Mouse (Mus musculus) common myeloid progenitor, adult 5-6 weeks (primary cell): ENCODE results near the gene Arhgap17. TPM values are rescaled to one million over a fixed set of nuclear protein-coding genes. Genes with fewer than 3 reads are reported as not detected.

Experiments
- ATAC-seq: replicated peaks from 2 replicates; pipeline ENCODE4 v1.8.0; 2016; ENCODE audit warnings: low read depth, mild to moderate bottlenecking, moderate TSS enrichment, inconsistent platforms; ENCODE audit not compliant: poor library complexity, severe bottlenecking
- total RNA-seq: library from RNA; stranded (forward); fragments of 200-1000, 187-1606 nt; gene quantifications from 2 replicates; pipeline ENCODE4 v1.2.3, GENCODE M21; 2017

Arhgap17 gene
- total RNA-seq, 1 experiment from 2014 or later, result 43.3 TPM

DNA sequence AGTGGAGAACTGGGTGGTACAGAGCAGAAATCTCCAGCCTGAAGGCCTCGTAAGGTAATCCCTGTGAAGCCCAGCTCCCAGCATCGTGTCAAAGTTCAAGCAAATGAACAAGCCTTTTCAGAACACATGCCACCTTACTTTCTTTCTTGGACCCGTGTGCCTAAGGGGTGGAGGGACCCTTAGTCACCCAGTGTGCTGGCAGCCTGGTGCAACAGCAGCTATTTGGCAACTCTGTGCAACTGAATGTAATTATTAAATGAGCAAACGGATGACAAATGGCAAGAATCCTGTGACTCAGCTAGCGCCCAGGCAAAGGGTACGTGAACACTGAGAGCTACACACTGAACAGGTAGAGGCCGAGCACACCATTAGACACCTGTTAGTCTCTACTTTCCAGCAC, 75.8 kb downstream of the Arhgap17 start:
- ATAC-seq, result no peak

DNA sequence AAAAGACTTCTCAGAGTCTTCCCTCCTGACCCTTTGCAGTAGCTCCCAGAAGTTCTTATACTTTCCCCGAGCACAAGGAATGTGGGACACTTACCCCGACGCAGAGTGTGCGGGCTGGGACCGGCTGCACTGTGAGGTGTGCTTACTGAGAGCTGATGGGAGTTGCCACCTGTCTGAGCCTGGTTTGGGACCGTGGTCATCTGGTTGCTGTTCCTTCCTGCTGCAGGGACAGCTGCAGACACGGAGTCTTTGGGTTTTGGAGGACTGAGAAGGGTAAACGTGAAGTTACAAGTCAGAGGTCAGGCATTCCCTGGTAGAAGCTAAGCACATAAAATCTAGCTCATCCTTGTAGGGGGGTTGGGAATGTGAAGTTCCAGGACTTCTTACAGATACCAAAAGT, 77.8 kb downstream of the Arhgap17 start:
- ATAC-seq, result no peak

GRCm38 (mm10) chr7:123289176-123289575, 80.5 kb downstream of the Arhgap17 start:
- no peak for ATAC-seq

DNA sequence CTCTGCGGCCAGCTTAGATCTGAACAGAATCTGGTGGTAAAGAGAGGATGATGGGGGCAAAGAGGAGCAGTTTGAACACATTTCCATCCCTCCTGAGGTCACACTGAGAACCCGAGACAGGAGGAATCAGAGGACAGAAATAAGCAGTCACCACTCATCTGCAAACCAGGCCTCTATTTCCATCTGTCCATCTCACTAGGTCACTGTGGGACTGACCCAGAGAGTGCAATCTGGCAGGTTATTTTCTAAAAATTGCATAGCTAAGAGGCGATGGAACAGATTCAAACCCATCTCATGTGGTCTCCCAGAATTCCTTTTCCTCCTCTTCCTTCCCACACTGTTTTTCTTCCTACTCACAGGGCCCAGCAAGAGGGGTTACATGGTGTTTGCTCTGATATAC, 81.8 kb downstream of the Arhgap17 start:
- no peak for ATAC-seq

GRCm38 (mm10) chr7:123285896-123286295, 83.8 kb downstream of the Arhgap17 start:
- no peak for ATAC-seq

DNA sequence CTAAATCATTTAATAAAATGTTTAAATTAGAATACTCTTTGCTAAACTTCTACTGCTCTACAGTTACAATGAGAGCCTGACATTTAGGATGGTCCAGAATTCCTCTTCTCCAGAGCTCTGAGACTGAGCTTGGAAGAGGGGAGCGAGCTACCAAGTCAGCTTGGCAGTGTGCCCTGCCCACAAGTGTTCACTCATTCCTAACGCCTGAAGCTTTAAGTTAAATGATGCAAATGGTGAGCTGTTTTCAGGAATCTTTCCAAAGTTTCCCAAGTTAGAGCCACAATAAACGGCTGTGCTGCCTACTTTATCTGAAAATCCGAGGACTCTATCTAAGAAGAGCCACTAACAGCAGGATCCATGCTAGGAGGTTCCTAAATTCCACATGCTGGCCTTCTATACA, 85.9 kb downstream of the Arhgap17 start:
- ATAC-seq, result no peak

GRCm38 (mm10) chr7:123279797-123280196, 89.9 kb downstream of the Arhgap17 start:
- ATAC-seq, result no peak

DNA sequence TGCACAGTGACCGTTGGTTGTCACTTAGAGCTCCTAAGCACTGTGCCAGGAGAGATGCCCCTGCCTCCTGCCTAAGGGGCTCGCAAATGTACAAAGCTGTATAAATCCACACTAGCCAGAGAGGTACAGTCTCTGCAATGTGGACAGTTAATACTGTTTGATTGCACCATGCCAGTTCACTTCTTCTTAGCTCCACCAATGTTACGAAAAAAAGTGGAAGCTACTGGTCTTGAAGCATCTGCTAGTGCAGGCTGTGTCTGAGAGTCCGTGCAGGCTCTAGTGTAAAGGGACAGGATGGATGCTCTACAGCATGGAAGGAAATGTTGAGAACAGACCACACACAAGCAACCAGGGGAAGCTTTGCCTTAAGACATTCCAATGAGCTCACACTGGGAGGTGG, 93.1 kb downstream of the Arhgap17 start:
- no peak for ATAC-seq

GRCm38 (mm10) chr7:123273056-123273455, 96.7 kb downstream of the Arhgap17 start:
- ATAC-seq, result no peak

GRCm38 (mm10) chr7:123258103-123258502, 111.6 kb downstream of the Arhgap17 start:
- no peak for ATAC-seq

DNA sequence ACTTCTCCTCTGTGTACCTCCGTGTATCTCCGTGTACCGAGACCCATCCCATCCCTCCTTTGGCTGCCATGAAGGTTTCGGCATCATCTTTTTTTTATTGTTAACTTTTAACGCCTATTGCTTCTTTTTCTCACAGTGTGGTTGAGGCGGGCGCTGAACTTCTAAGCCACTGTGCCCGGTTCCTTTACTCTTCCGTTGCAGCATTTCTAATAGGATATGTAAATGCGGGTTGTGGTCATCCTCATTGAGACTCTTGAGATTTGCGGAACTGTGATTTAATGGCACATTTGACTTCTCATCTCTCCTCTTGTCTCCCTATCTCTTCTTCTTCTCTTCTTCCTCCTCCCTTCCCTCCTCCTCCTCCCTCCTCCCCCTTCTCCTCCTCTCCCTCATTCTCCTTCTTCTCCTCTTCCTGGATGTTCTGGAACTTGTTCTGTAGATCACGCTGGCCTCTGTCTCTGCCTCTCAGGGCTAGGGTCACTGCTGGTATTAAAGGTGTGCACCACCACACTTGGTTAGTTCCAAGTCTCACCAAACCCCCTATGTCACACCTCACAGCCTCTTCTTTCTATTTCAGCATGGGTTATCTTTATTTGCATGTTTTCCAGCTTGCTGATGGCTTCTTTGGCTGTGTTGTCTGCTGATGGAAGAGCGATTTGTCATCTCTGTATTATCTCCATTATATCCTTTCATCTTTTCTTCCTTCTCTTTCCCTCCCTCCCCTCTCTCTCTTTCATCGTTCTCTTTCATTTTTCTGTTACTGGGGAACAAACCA, 115.3 kb downstream of the Arhgap17 start:
- no peak for ATAC-seq

- no peak for ATAC-seq
These were observed 116.3 kb downstream of the Arhgap17 start for GRCm38 (mm10) chr7:123253396-123253795.

- no peak for ATAC-seq
These were observed 118.4 kb downstream of the Arhgap17 start for GRCm38 (mm10) chr7:123251343-123251742.

DNA sequence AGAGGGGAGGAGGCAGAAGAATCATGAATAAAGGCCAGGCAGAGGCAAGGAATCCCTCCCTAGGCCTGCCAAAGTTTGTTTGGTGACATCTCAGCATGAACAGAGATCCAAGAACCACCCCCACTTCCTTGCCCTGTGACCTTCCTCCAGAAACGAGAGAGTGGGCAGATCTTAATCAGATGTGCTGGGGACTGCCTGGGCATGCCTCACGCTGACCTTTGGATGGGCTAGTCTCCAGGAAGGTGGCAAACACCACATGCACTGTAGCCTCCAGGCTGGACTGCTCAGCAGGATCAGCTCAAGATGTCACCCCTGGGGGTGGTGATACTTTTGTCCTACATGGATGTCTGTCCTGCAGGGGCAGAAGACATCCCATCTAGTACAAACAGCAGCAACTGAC, 121.5 kb downstream of the Arhgap17 start:
- ATAC-seq, result no peak

- ATAC-seq, result peak; percentile 60; the same call in 1 of the 2 replicates
These were observed 123.1 kb downstream of the Arhgap17 start for GRCm38 (mm10) chr7:123246504-123247084.

DNA sequence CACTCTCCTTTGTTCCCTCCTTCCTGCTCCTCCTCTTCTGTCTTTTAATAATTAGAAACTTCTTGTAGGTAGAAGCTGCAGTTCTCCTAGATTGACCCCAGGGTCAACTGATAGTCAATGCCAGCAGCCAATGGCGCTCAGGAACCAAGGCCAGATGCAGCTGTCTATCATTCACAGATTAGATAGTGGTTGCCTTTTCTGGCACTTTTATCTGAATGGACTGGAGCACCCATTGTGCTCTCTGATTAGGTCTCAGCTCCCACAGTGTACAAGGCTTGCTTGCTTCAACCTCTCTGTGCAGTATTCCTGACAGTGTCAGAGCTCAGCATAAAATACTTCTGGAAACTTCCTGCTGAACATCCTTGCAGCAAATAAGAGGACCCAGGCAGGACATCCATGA, 124.9 kb downstream of the Arhgap17 start:
- ATAC-seq, result no peak

- no peak for ATAC-seq
These were observed 127.5 kb downstream of the Arhgap17 start for GRCm38 (mm10) chr7:123242241-123242640.

- peak; percentile 72 for ATAC-seq
These were observed 129.7 kb downstream of the Arhgap17 start for GRCm38 (mm10) chr7:123240064-123240463.

- ATAC-seq, result no peak
These were observed 131.1 kb downstream of the Arhgap17 start for GRCm38 (mm10) chr7:123238621-123239020.

GRCm38 (mm10) chr7:123235449-123235848, 134.3 kb downstream of the Arhgap17 start:
- ATAC-seq, result peak; percentile 93
